Mouse (Mus musculus) heart, adult 2 months (tissue): ENCODE results near the gene Ldlr. TPM values are rescaled to one million over a fixed set of nuclear protein-coding genes. Genes with fewer than 3 reads are reported as not detected.

Source experiments
- DNase-seq, 2 experiments: peaks; one replicate each; pipeline ENCODE4 v3.0.0; 2021
- H3K27ac ChIP-seq: fragments of 200-600 bp; 2 replicates; pipeline ENCODE4 v1.8.1; 2022
- H3K27me3 ChIP-seq: fragments of 200-500 bp; 2 replicates; pipeline ENCODE4 v1.6.1; 2012; ENCODE audit warnings: mild to moderate bottlenecking, low read length, inconsistent platforms, mixed read lengths; ENCODE audit not compliant: control insufficient read depth, insufficient read depth
- H3K36me3 ChIP-seq: fragments of 200-500 bp; 2 replicates; pipeline ENCODE4 v1.6.1; 2012; ENCODE audit warnings: low read length, inconsistent platforms; ENCODE audit not compliant: control insufficient read depth, insufficient read depth
- H3K4me1 ChIP-seq: fragments of 200-500 bp; 2 replicates; pipeline ENCODE4 v1.6.1; 2011; ENCODE audit warnings: low read length; ENCODE audit not compliant: control insufficient read depth, insufficient read depth
- H3K4me3 ChIP-seq: fragments of 200-600 bp; 2 replicates; pipeline ENCODE4 v1.8.1; 2022
- H3K79me2 ChIP-seq: fragments of 200-500 bp; replicated peaks from 2 replicates; pipeline ENCODE4 v1.6.1; 2012; ENCODE audit warnings: mild to moderate bottlenecking, inconsistent platforms, low read length, moderate library complexity, mixed read lengths; ENCODE audit not compliant: control insufficient read depth, insufficient read depth
- H3K9ac ChIP-seq: fragments of 200-500 bp; 2 replicates; pipeline ENCODE4 v1.6.1; 2012; ENCODE audit warnings: low read depth, mild to moderate bottlenecking, control low read depth, inconsistent platforms, low read length, mixed read lengths
- CTCF ChIP-seq: fragments of 200-600 bp; IDR thresholded peaks from 2 replicates; pipeline ENCODE4 v1.8.1; 2022; ENCODE audit warnings: antibody characterized with exemption, mild to moderate bottlenecking, moderate library complexity
- EP300 ChIP-seq: fragments of 200-500 bp; IDR thresholded peaks from 2 replicates; pipeline ENCODE4 v1.6.1; 2011; ENCODE audit warnings: low read depth, low read length, control low read depth; ENCODE audit not compliant: insufficient read depth
- POLR2A ChIP-seq: fragments of 200-500 bp; IDR thresholded peaks from 2 replicates; pipeline ENCODE4 v1.6.1; 2011; ENCODE audit warnings: mild to moderate bottlenecking, low read depth, low read length, control low read depth; ENCODE audit not compliant: insufficient read depth
- WGBS: fragments of 180-500 bp; shearing (Covaris S2); methylation state at CpG from one replicate; pipeline ENCODE4 v1.1.7; 2018; 5-methylcytosine and 5-hydroxymethylcytosine counted together
- intact Hi-C: fragments of 180-260 bp; cut with DNase I; formaldehyde crosslinking; loops from one replicate; pipeline ENCODE4 v1.15.1; 2025
- polyA plus RNA-seq: library from polyadenylated mRNA; depleted of rRNA; stranded (reverse); fragments of >200 nt; gene quantifications from 2 replicates; pipeline ENCODE4 v1.2.3, GENCODE M21; 2012
- total RNA-seq, 2 experiments: library from RNA; stranded (reverse); gene quantifications; 2 replicates each; pipeline ENCODE4 v1.2.3; 2021

Gene Ldlr
- total and polyA plus RNA-seq, 3 experiments, result 3.4 to 7.2 (median 4.2) TPM

GRCm38 (mm10) chr9:21748033-21748432 is 24.8 kb downstream of the Ldlr start:
- Histone ChIP-seq H3K27me3 (no peaks in the 10 kb centered on the region), H3K27ac (peak overlapping the region; percentile 54), H3K4me3 (no peak overlapping the region), H3K4me1 (peaks cover 16% of the 10 kb centered on the region), H3K79me2 (no peaks in the 10 kb centered on the region), H3K9ac (peak overlapping the region; percentile 20; the same call in 1 of the 2 replicates), H3K36me3 (no peaks in the 10 kb centered on the region)
- 3% methylated on average over 7 of the region's 7 CpGs for WGBS
- peak; percentile 66 to 77 for DNase-seq
- TF ChIP-seq POLR2A (no peak), CTCF (no peak), EP300 (peak; percentile 71)
- intact Hi-C loops, result loop anchor here (5.0 kb wide), 1 partner anchor 46 kb away; no protein-coding TSS in a partner anchor

DNA sequence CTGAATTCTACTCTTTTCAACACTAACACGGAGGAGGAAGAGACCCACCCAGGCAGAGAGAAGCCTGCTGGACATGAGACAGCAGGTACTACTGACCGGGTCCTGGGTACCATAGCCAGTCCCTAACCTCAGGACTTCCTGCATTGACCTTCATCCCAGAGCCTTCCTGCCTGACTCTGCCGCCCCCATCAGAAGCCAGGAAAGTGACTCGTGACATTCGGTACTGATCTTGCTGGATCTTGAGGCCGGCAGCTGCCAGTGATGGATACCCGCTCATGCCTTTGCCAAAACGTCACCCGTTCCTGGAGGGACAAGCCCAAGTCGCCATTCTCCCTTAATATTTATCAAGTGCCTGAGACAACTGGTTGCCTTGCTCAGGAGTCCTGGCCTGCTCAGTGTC is 25.2 kb downstream of the Ldlr start:
- H3K27ac ChIP-seq, result peak overlapping the region; percentile 54
- intact Hi-C loops, result loop anchor here (5.0 kb wide), 1 partner anchor 46 kb away; no protein-coding TSS in a partner anchor
- H3K27me3 ChIP-seq, result no peaks in the 10 kb centered on the region
- no peak for DNase-seq
- H3K79me2 ChIP-seq, result no peaks in the 10 kb centered on the region
- WGBS, result 38% methylated on average over 10 of the region's 10 CpGs
- TF ChIP-seq EP300, result no peak
- TF ChIP-seq POLR2A, result no peak
- TF ChIP-seq CTCF, result no peak
- peaks cover 17% of the 10 kb centered on the region for H3K4me1 ChIP-seq
- no peaks in the 10 kb centered on the region for H3K36me3 ChIP-seq
- H3K9ac ChIP-seq, result no peak overlapping the region
- no peak overlapping the region for H3K4me3 ChIP-seq

GRCm38 (mm10) chr9:21749382-21750118 is 26.3 kb downstream of the Ldlr start:
- DNase-seq, result no peak
- WGBS, result 97% methylated on average over 6 of the region's 6 CpGs
- peaks cover 26% of the 10 kb centered on the region for H3K4me1 ChIP-seq
- intact Hi-C loops, result loop anchor here (5.0 kb wide), 1 partner anchor 47 kb away; no protein-coding TSS in a partner anchor
- H3K9ac ChIP-seq, result no peak overlapping the region
- no peaks in the 10 kb centered on the region for H3K36me3 ChIP-seq
- no peaks in the 10 kb centered on the region for H3K79me2 ChIP-seq
- no peak overlapping the region for H3K4me3 ChIP-seq
- H3K27ac ChIP-seq, result no peak overlapping the region
- TF ChIP-seq EP300, result no peak
- TF ChIP-seq POLR2A, result no peak
- no peak for TF ChIP-seq CTCF
- H3K27me3 ChIP-seq, result no peaks in the 10 kb centered on the region

- Histone ChIP-seq H3K79me2 (no peaks in the 10 kb centered on the region), H3K9ac (no peak overlapping the region), H3K4me1 (peaks cover 29% of the 10 kb centered on the region), H3K27ac (no peak overlapping the region), H3K36me3 (no peaks in the 10 kb centered on the region), H3K4me3 (no peak overlapping the region), H3K27me3 (no peaks in the 10 kb centered on the region)
- 91% methylated on average over 3 of the region's 3 CpGs for WGBS
- DNase-seq, result no peak
- no peak for TF ChIP-seq CTCF
- no peak for TF ChIP-seq EP300
- no peak for TF ChIP-seq POLR2A
- intact Hi-C loops, result no loop called here
Measured at GRCm38 (mm10) chr9:21750370-21750769, 27.1 kb downstream of the Ldlr start.

- peak; percentile 86 for TF ChIP-seq EP300
- TF ChIP-seq CTCF, result peak; percentile 72
- no peak for TF ChIP-seq POLR2A
- Histone ChIP-seq H3K27me3 (no peaks in the 10 kb centered on the region), H3K4me1 (peaks cover 29% of the 10 kb centered on the region), H3K27ac (peak overlapping the region; percentile 76), H3K9ac (no peak overlapping the region), H3K36me3 (no peaks in the 10 kb centered on the region), H3K79me2 (no peaks in the 10 kb centered on the region), H3K4me3 (no peak overlapping the region)
- peak; percentile 53 to 59 for DNase-seq
- 50% methylated on average over 6 of the region's 6 CpGs for WGBS
- intact Hi-C loops, result loop anchor here (1.0 kb wide), 1 partner anchor 53 kb away; no protein-coding TSS in a partner anchor
Measured at GRCm38 (mm10) chr9:21751347-21751746, 28.1 kb downstream of the Ldlr start.

DNA sequence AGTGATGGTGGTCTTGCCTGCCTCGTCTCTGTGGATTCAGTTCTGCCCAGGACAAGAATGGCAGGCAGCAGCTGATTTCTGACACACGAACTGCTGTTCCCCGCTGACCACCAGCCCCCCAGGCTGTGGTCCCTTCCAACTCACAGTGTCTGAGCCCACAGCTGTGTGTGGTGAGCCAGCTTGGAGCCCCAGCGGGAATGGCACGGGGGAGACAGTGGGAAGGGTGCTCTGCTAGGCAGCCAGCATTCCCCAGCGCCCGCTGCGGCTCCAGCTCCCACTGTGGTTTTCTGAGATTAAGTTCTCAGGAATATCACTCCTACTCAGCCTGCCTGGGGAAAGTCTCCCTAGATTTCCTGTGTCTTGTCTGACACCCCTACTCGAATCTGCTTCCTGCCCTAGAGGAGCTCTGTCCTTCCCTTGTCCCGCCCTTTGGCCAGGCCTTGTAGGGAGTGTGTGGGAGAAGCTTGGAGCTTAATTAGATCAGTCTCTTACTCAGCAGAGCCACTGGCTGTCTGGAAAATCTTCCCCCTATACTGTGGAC is 29.0 kb downstream of the Ldlr start:
- H3K4me1 ChIP-seq, result peaks cover 29% of the 10 kb centered on the region
- intact Hi-C loops, result no loop called here
- H3K4me3 ChIP-seq, result no peak overlapping the region
- peak overlapping the region; percentile 61 for H3K9ac ChIP-seq
- TF ChIP-seq CTCF (no peak), EP300 (0 out of 2 replicates have a peak, but pooled peaks have one; percentile 7)
- DNase-seq, result peak; percentile 62 to 79
- H3K27me3 ChIP-seq, result no peaks in the 10 kb centered on the region
- H3K36me3 ChIP-seq, result no peaks in the 10 kb centered on the region
- peak overlapping the region; percentile 76 for H3K27ac ChIP-seq
- H3K79me2 ChIP-seq, result no peaks in the 10 kb centered on the region
- WGBS, result 33% methylated on average over 10 of the region's 10 CpGs
